Mouse (Mus musculus) CH12.LX (cell line): ENCODE results near the gene Vmn2r114.
"Not testable (repeated sequence)": the region's sequence is repeated elsewhere in the genome, so short reads cannot be mapped to it uniquely, and the experiment has no call there.

Experiments
- CTCF ChIP-seq, 2 experiments: IDR thresholded peaks in 1 of 2; conservative IDR thresholded peaks in 1 of 2; 2 replicates each; pipeline ENCODE4 v1.5.1; 2011 to 2012; ENCODE audit warnings: low read depth in 2 of 2, low read length in 2 of 2, improper control_type of control experiment in 1 of 2, inconsistent platforms in 1 of 2, mild to moderate bottlenecking in 1 of 2, moderate library complexity in 1 of 2
- MXI1 ChIP-seq: IDR thresholded peaks from 2 replicates; pipeline ENCODE4 v1.6.1; 2011; ENCODE audit warnings: mild to moderate bottlenecking, low read depth, low read length, improper control_type of control experiment
- ZC3H11A ChIP-seq: IDR thresholded peaks from 2 replicates; pipeline ENCODE4 v1.6.1; 2012; ENCODE audit warnings: low read depth, mild to moderate bottlenecking, inconsistent platforms, low read length, improper control_type of control experiment

- not testable (repeated sequence) for TF ChIP-seq ZC3H11A; MXI1; CTCF (conservative IDR thresholded peaks at IDR 0.05 in 1 of 2, IDR thresholded peaks at IDR 0.05 in 1 of 2; ENCODE audit: low read depth in 2 of 2, low read length in 2 of 2)
Measured at GRCm38 (mm10) chr17:23343441-23343840, 31.1 kb upstream of the Vmn2r114 start, which contains the start of gene Vmn2r115.
